Comparison of ENCODE assay signal across 20 mouse cellular contexts in genomic region chr15:27668557-27668956, GRCm38 (mm10). TPM values are rescaled to one million over a fixed set of nuclear protein-coding genes. Genes with fewer than 3 reads are reported as not detected.
DNase-seq lines count a peak whose midpoint lies in the region; ATAC-seq and TF ChIP-seq lines count a peak whose summit lies in the region.
"Had no signal": no experiment of that assay in that cellular context is flagged by ENCODE, and none has a peak within 500 bp of the region (broad histone marks: within the 10 kb centered on the region; RNA-seq: fewer than 3 reads in every experiment).

No protein-coding gene starts in this region.

- H3K4me3 ChIP-seq in heart, postnatal 0 days (ENCODE audit: low read depth, low read length): no peak overlapping the region
- no peak overlapping the region for H3K4me3 ChIP-seq in MEL (ENCODE audit: control insufficient read depth in 1 of 2, insufficient read depth in 1 of 2, low read depth in 2 of 2, low read length in 2 of 2)
- H3K4me3 ChIP-seq: embryonic facial prominence, embryonic 10.5 days; forebrain, embryonic 10.5 days; heart, embryonic 12.5 days; hindbrain, embryonic 12.5 days had no signal

- no peaks in the 10 kb centered on the region; the same call in 1 of the 2 replicates for H3K79me2 ChIP-seq in MEL (ENCODE audit: control insufficient read depth, insufficient read depth, low read length, poor library complexity)

- no peaks in the 10 kb centered on the region for H3K36me3 ChIP-seq in heart, postnatal 0 days (replicated peaks; ENCODE audit: control insufficient read depth, insufficient read depth, low read length)
- H3K36me3 ChIP-seq in MEL (ENCODE audit: control insufficient read depth in 1 of 2, insufficient read depth in 2 of 2, low read length in 2 of 2): peaks cover 0 to 37% of the 10 kb centered on the region in 2 experiments; a peak in 2 of 4 replicates
- H3K36me3 ChIP-seq: embryonic facial prominence, embryonic 10.5 days; forebrain, embryonic 10.5 days; G1E; heart, embryonic 12.5 days; hindbrain, embryonic 12.5 days had no signal

- no peak for ATAC-seq in heart, postnatal 0 days (ENCODE audit: insufficient read depth, low read depth)
- no peak for ATAC-seq in erythroid progenitor cell, adult 5-6 weeks (replicated peaks; ENCODE audit: low FRiP score, poor library complexity, severe bottlenecking)
- ATAC-seq: forebrain, embryonic 16.5 days; hindbrain, embryonic 16.5 days had no signal

- H3K4me1 ChIP-seq in heart, postnatal 0 days (ENCODE audit: control insufficient read depth, insufficient read depth): no peaks in the 10 kb centered on the region
- peaks cover 30 to 49% of the 10 kb centered on the region in 2 experiments for H3K4me1 ChIP-seq in MEL (ENCODE audit: control insufficient read depth in 1 of 2, insufficient read depth in 2 of 2, low read length in 2 of 2)
- H3K4me1 ChIP-seq: heart, embryonic 12.5 days had no signal

- intact Hi-C loops in heart, postnatal 25 days (cut with DNase I): no loop called here

- no peak for DNase-seq in heart, postnatal 0 days (ENCODE audit: low spot score)
- DNase-seq in heart, postnatal 25 days (ENCODE audit: low spot score): no peak
- peak; percentile 58 for DNase-seq in CD4-positive, CD25-positive, alpha-beta regulatory T cell, adult 2 months (ENCODE audit: low read depth, low spot score)
- no peak for DNase-seq in MEL (ENCODE audit: low read depth, low spot score)
- DNase-seq in thymus, postnatal 14 days: peak; percentile 53
- no peak for DNase-seq in urinary bladder, postnatal 4 days (ENCODE audit: low spot score in 2 of 2)
- DNase-seq: adrenal gland, adult 2 months; adrenal gland, postnatal 25 days; cerebellum, adult 2 months; cerebellum, postnatal 10 days; gastrocnemius, postnatal 10 days; heart, postnatal 4 days had no signal

- TF ChIP-seq EP300 in heart, postnatal 0 days (IDR thresholded peaks at IDR 0.05; ENCODE audit: low read depth): no peak
- TF ChIP-seq EP300 in MEL (IDR thresholded peaks at IDR 0.05; ENCODE audit: low read depth in 1 of 2, low read length in 2 of 2): no peak

- WGBS in heart, postnatal 0 days: 91% methylated on average over 7 of the region's 7 CpGs

- no peak for TF ChIP-seq RAD21 in MEL (IDR thresholded peaks at IDR 0.05; ENCODE audit: low read depth, low read length)

- TF ChIP-seq CTCF in heart, postnatal 0 days (IDR thresholded peaks at IDR 0.05; ENCODE audit: low read depth): no peak
- no peak for TF ChIP-seq CTCF in MEL (IDR thresholded peaks at IDR 0.05 in 2 of 3, conservative IDR thresholded peaks at IDR 0.05 in 1 of 3; ENCODE audit: control insufficient read depth in 1 of 3, insufficient read depth in 1 of 3, low read depth in 2 of 3, low read length in 3 of 3, poor library complexity in 1 of 3, severe bottlenecking in 1 of 3)

- H3K27ac ChIP-seq in heart, postnatal 0 days (ENCODE audit: low read depth): peak overlapping the region; percentile 46; the same call in 1 of the 2 replicates
- peak overlapping the region; percentile 16; the same call in 1 of the 2 replicates for H3K27ac ChIP-seq in MEL (ENCODE audit: control insufficient read depth, low read depth, low read length)
- H3K27ac ChIP-seq: embryonic facial prominence, embryonic 10.5 days; forebrain, embryonic 10.5 days; hindbrain, embryonic 12.5 days had no signal

- no peaks in the 10 kb centered on the region; the same call in 1 of the 2 replicates for H3K9me3 ChIP-seq in heart, postnatal 0 days (replicated peaks; ENCODE audit: control insufficient read depth, low read length)
- H3K9me3 ChIP-seq in MEL (replicated peaks; ENCODE audit: insufficient read depth, low read length): no peaks in the 10 kb centered on the region
- H3K9me3 ChIP-seq: embryonic facial prominence, embryonic 10.5 days; forebrain, embryonic 10.5 days; G1E; heart, embryonic 12.5 days; hindbrain, embryonic 12.5 days had no signal

- H3K4me2 ChIP-seq in heart, postnatal 0 days (ENCODE audit: low read depth, low read length): no peak overlapping the region
- H3K4me2 ChIP-seq: heart, embryonic 12.5 days; hindbrain, embryonic 12.5 days had no signal

- H3K27me3 ChIP-seq in heart, postnatal 0 days (ENCODE audit: control insufficient read depth, insufficient read depth, low read length): no peaks in the 10 kb centered on the region
- no peaks in the 10 kb centered on the region for H3K27me3 ChIP-seq in MEL (ENCODE audit: control insufficient read depth in 1 of 2, insufficient read depth in 2 of 2, low read length in 2 of 2)
- H3K27me3 ChIP-seq: hindbrain, embryonic 12.5 days had no signal

- TF ChIP-seq POLR2A in MEL (IDR thresholded peaks at IDR 0.05; ENCODE audit: control insufficient read depth in 1 of 2, insufficient read depth in 1 of 2, low read depth in 1 of 2, low read length in 2 of 2, poor library complexity in 1 of 2): no peak

- H3K9ac ChIP-seq in heart, postnatal 0 days (replicated peaks; ENCODE audit: low read depth, low read length): no peak overlapping the region
- H3K9ac ChIP-seq in MEL (ENCODE audit: control insufficient read depth, low read depth, low read length, poor library complexity, severe bottlenecking): no peak overlapping the region
- H3K9ac ChIP-seq: heart, embryonic 12.5 days; hindbrain, embryonic 12.5 days had no signal

TF ChIP-seq in MEL, 35 proteins besides CTCF, POLR2A, EP300 and RAD21:
- TF ChIP-seq USF2 (IDR thresholded peaks at IDR 0.05; ENCODE audit: borderline replicate concordance in 1 of 2, insufficient read depth in 1 of 2, low read depth in 1 of 2, low read length in 2 of 2): no peak
TF ChIP-seq in MEL: peak in this region for 0.

RNA-seq across cellular contexts. Expression of gene Otulinl, which starts 12.8 kb away (rescaled TPM):
- total RNA-seq in heart, postnatal 0 days (2014; rRNA removed; ENCODE audit: low replicate concordance): 0.39 and 15.3 TPM in 2 replicates
- 2.3 and 3.2 TPM in 2 replicates for polyA plus RNA-seq in heart, postnatal 0 days (2015; fragmentation: Nextera tagmentation; extraction: Ambion mirVana)
- total RNA-seq in heart, postnatal 25 days (2021): 1 to 10 TPM; 2.7 to 3.6 TPM
- total RNA-seq in MEL (2012; rRNA removed): 0.42 and 0.50 TPM in 2 replicates
- under 1 TPM in 1 of 2 experiments, not detected in 1; 0.14 TPM for polyA plus RNA-seq in MEL (2012; ENCODE audit: insufficient read depth in 1 of 2, insufficient read length in 2 of 2, low read depth in 1 of 2, low replicate concordance in 2 of 2, missing spikeins in 1 of 2)
- 9.2 and 36.0 TPM in 2 replicates for total RNA-seq in erythroid progenitor cell, adult 5-6 weeks (2015; ENCODE audit: low replicate concordance)
- 2.2 and 8.5 TPM in 2 replicates for total RNA-seq in erythroid progenitor cell, adult 5-6 weeks (2017; ENCODE audit: low replicate concordance)
- total RNA-seq: G1E had no signal
- polyA plus RNA-seq: G1E had no signal

RNA-seq across cellular contexts. Expression of gene Otulin, which starts 38.1 kb away (rescaled TPM):
- total RNA-seq in heart, postnatal 0 days (2014; rRNA removed; ENCODE audit: low replicate concordance): 32.3 and 36.1 TPM in 2 replicates
- 24.3 and 26.3 TPM in 2 replicates for polyA plus RNA-seq in heart, postnatal 0 days (2015; fragmentation: Nextera tagmentation; extraction: Ambion mirVana)
- total RNA-seq in heart, postnatal 25 days (2021): 10 to 100 TPM; 22.4 to 26.8 TPM
- 64.2 and 65.5 TPM in 2 replicates for total RNA-seq in MEL (2012; rRNA removed)
- 10 to 100 TPM in 1 of 2 experiments, not detected in 1; 70.6 TPM for polyA plus RNA-seq in MEL (2012; ENCODE audit: insufficient read depth in 1 of 2, insufficient read length in 2 of 2, low read depth in 1 of 2, low replicate concordance in 2 of 2, missing spikeins in 1 of 2)
- 22.0 and 24.7 TPM in 2 replicates for total RNA-seq in erythroid progenitor cell, adult 5-6 weeks (2015; ENCODE audit: low replicate concordance)
- total RNA-seq in erythroid progenitor cell, adult 5-6 weeks (2017; ENCODE audit: low replicate concordance): 15.7 and 21.9 TPM in 2 replicates

Comparison
In these comparisons a context has a peak if more than half of its experiments do, and no peak if none do; other contexts are left out.
1. DNase-seq: peak in CD4-positive, CD25-positive, alpha-beta regulatory T cell, adult 2 months (single experiment) and thymus, postnatal 14 days (single experiment); none in heart, postnatal 0 days (single experiment), heart, postnatal 25 days (single experiment), MEL (single experiment) and urinary bladder, postnatal 4 days (0 of 2).